Mouse (Mus musculus): ENCODE results near the gene Mcm10.

DNA sequence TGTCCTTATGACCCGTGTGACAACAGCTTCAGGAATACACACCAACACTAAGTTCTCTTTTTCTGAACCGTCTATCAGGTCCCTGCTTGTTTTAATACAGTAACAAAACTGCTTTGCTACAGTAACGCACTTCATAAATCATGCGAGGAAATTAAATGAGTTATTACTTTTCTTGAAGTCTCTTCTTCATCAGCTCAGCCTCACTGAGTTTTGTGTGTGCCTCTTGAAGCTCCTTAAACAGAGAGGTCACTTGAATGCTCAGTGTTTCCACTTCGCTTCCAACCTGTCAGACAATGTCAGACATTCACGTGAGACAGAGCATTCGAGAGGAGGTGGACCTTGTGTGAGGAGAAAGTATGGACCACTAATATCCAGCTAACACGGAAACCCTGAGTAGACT lies 22.2 kb upstream of the Mcm10 start:
- TF ChIP-seq CTCF (IDR thresholded peaks at IDR 0.05; ENCODE audit: control insufficient read depth, insufficient read depth, insufficient replicate concordance, low read depth, low read length) (no peak), POLR2A (IDR thresholded peaks at IDR 0.05; ENCODE audit: control insufficient read depth, low read depth, low read length) (no peak)

All from testis, adult 2 months (tissue).